Mouse (Mus musculus) heart, adult 2 months (tissue): ENCODE data around the gene Umad1.

Source experiments
- CTCF ChIP-seq: fragments of 200-600 bp; IDR thresholded peaks from 2 replicates; pipeline ENCODE4 v1.8.1; 2022; ENCODE audit warnings: antibody characterized with exemption, mild to moderate bottlenecking, moderate library complexity
- POLR2A ChIP-seq: fragments of 200-500 bp; IDR thresholded peaks from 2 replicates; pipeline ENCODE4 v1.6.1; 2011; ENCODE audit warnings: mild to moderate bottlenecking, low read depth, low read length, control low read depth; ENCODE audit not compliant: insufficient read depth

GRCm38 (mm10) chr6:8373851-8374250, 114.8 kb downstream of the Umad1 start:
- TF ChIP-seq CTCF, result no peak
- TF ChIP-seq POLR2A, result no peak
